Mouse (Mus musculus) mouse embryonic stem cell (cell line): Measurements from ENCODE around the gene Megf8.
"Not testable (repeated sequence)": the region's sequence is repeated elsewhere in the genome, so short reads cannot be mapped to it uniquely, and the experiment has no call there.

Source experiments
- in situ Hi-C, 2 experiments: fragments of 300-500 bp; cut with MboI; formaldehyde crosslinking; loops; 1 replicate in 1 of 2; 3 replicates in 1 of 2; pipeline ENCODE4 v1.14.3; 2019 to 2020; ENCODE audit warnings: low sequenced_read_pairs in 2 of 2, low pct_unique_long_range_greater_than_20kb in 1 of 2, mixed read lengths in 1 of 2; ENCODE audit not compliant: unreplicated experiment in 1 of 2

Gene Megf8

GRCm38 (mm10) chr7:25315306-25316041, 1.5 kb upstream of the Megf8 start:
- in situ Hi-C loops, result no loop called here

GRCm38 (mm10) chr7:25317446-25317999, 559 bp downstream of the Megf8 start:
- in situ Hi-C loops, result no loop called here

- in situ Hi-C loops, result no loop called here
These were observed 5.1 kb downstream of the Megf8 start for GRCm38 (mm10) chr7:25322058-25322484.

GRCm38 (mm10) chr7:25323219-25323618, 6.3 kb downstream of the Megf8 start:
- in situ Hi-C loops, result no loop called here

- in situ Hi-C loops, result not testable (repeated sequence)
These were observed 8.5 kb downstream of the Megf8 start for GRCm38 (mm10) chr7:25325431-25325830.

GRCm38 (mm10) chr7:25326233-25326632, 9.3 kb downstream of the Megf8 start:
- in situ Hi-C loops, result no loop called here

- in situ Hi-C loops, result loop anchor here in 1 of 2 experiments (10.0 kb wide), 1 partner anchor 229 kb away; no protein-coding TSS in a partner anchor
These were observed 16.8 kb downstream of the Megf8 start for GRCm38 (mm10) chr7:25333596-25334307.

GRCm38 (mm10) chr7:25334472-25334871, 17.5 kb downstream of the Megf8 start:
- in situ Hi-C loops, result loop anchor here in 1 of 2 experiments (10.0 kb wide), 1 partner anchor 230 kb away; no protein-coding TSS in a partner anchor

- in situ Hi-C loops, result loop anchor here in 1 of 2 experiments (10.0 kb wide), 1 partner anchor 235 kb away; no protein-coding TSS in a partner anchor
These were observed 22.4 kb downstream of the Megf8 start for GRCm38 (mm10) chr7:25339329-25339728.

GRCm38 (mm10) chr7:25341000-25341784, 24.2 kb downstream of the Megf8 start:
- in situ Hi-C loops, result no loop called here

- in situ Hi-C loops, result no loop called here
These were observed 31.9 kb downstream of the Megf8 start for GRCm38 (mm10) chr7:25348861-25349260.

GRCm38 (mm10) chr7:25358721-25359206, 41.8 kb downstream of the Megf8 start:
- in situ Hi-C loops, result no loop called here

- in situ Hi-C loops, result no loop called here
These were observed 46.2 kb downstream of the Megf8 start for GRCm38 (mm10) chr7:25363151-25363550.

- in situ Hi-C loops, result no loop called here
These were observed 46.7 kb downstream of the Megf8 start for GRCm38 (mm10) chr7:25363632-25364031.

GRCm38 (mm10) chr7:25365937-25366625, 49.1 kb downstream of the Megf8 start:
- in situ Hi-C loops, result no loop called here

- in situ Hi-C loops, result no loop called here
These were observed 50.8 kb downstream of the Megf8 start for GRCm38 (mm10) chr7:25367632-25368293.

- in situ Hi-C loops, result no loop called here
These were observed 51.4 kb downstream of the Megf8 start for GRCm38 (mm10) chr7:25368333-25368732.
